Mouse (Mus musculus): Measurements from ENCODE around the gene Ehd4. TPM values are rescaled to one million over a fixed set of nuclear protein-coding genes. Genes with fewer than 3 reads are reported as not detected.

Gene Ehd4
- polyA plus RNA-seq, 1 experiment = 247 TPM

GRCm38 (mm10) chr2:120147999-120148398 lies 6.4 kb downstream of the Ehd4 start:
- Histone ChIP-seq H3K4me1 (ENCODE audit: control insufficient read depth, insufficient read depth, low read length) (peaks cover 10% of the 10 kb centered on the region), H3K4me3 (replicated peaks; ENCODE audit: extremely low read depth, low read depth, low read length) (peak overlapping the region; percentile 8)
- TF ChIP-seq CTCF (IDR thresholded peaks at IDR 0.05; ENCODE audit: insufficient read depth, low read length) (no peak), POLR2A (IDR thresholded peaks at IDR 0.05; ENCODE audit: borderline replicate concordance, extremely low read depth, low read depth, low read length) (no peak)
- no peak for DNase-seq
- 27% methylated on average over 3 of the region's 3 CpGs for WGBS

GRCm38 (mm10) chr2:120147364-120147763 lies 7.0 kb downstream of the Ehd4 start:
- Histone ChIP-seq H3K4me1 (ENCODE audit: control insufficient read depth, insufficient read depth, low read length) (peaks cover 13% of the 10 kb centered on the region), H3K4me3 (replicated peaks; ENCODE audit: extremely low read depth, low read depth, low read length) (no peak overlapping the region)
- no peak for TF ChIP-seq CTCF (IDR thresholded peaks at IDR 0.05; ENCODE audit: insufficient read depth, low read length)
- no peak for TF ChIP-seq POLR2A (IDR thresholded peaks at IDR 0.05; ENCODE audit: borderline replicate concordance, extremely low read depth, low read depth, low read length)
- DNase-seq = no peak
- 28% methylated on average over 2 of the region's 2 CpGs for WGBS

GRCm38 (mm10) chr2:120146543-120146942 lies 7.9 kb downstream of the Ehd4 start:
- no peak overlapping the region for H3K4me3 ChIP-seq (replicated peaks; ENCODE audit: extremely low read depth, low read depth, low read length)
- no peak for DNase-seq
- WGBS = 25% methylated on average over 2 of the region's 2 CpGs
- H3K4me1 ChIP-seq (ENCODE audit: control insufficient read depth, insufficient read depth, low read length) = peaks cover 14% of the 10 kb centered on the region
- no peak for TF ChIP-seq CTCF (IDR thresholded peaks at IDR 0.05; ENCODE audit: insufficient read depth, low read length)
- TF ChIP-seq POLR2A (IDR thresholded peaks at IDR 0.05; ENCODE audit: borderline replicate concordance, extremely low read depth, low read depth, low read length) = no peak

- WGBS = 72% methylated on average over 4 of the region's 4 CpGs
- TF ChIP-seq POLR2A (IDR thresholded peaks at IDR 0.05; ENCODE audit: borderline replicate concordance, extremely low read depth, low read depth, low read length) (no peak), CTCF (IDR thresholded peaks at IDR 0.05; ENCODE audit: insufficient read depth, low read length) (no peak)
- DNase-seq = no peak
- Histone ChIP-seq H3K4me3 (replicated peaks; ENCODE audit: extremely low read depth, low read depth, low read length) (no peak overlapping the region), H3K4me1 (ENCODE audit: control insufficient read depth, insufficient read depth, low read length) (peaks cover 28% of the 10 kb centered on the region)
These were observed 10.0 kb downstream of the Ehd4 start for GRCm38 (mm10) chr2:120144390-120144789.

GRCm38 (mm10) chr2:120142336-120142735 lies 12.1 kb downstream of the Ehd4 start:
- 34% methylated on average over 5 of the region's 5 CpGs for WGBS
- no peak for DNase-seq
- Histone ChIP-seq H3K4me3 (replicated peaks; ENCODE audit: extremely low read depth, low read depth, low read length) (no peak overlapping the region), H3K4me1 (ENCODE audit: control insufficient read depth, insufficient read depth, low read length) (peaks cover 34% of the 10 kb centered on the region)
- TF ChIP-seq CTCF (IDR thresholded peaks at IDR 0.05; ENCODE audit: insufficient read depth, low read length) = no peak
- no peak for TF ChIP-seq POLR2A (IDR thresholded peaks at IDR 0.05; ENCODE audit: borderline replicate concordance, extremely low read depth, low read depth, low read length)

- no peak for DNase-seq
- Histone ChIP-seq H3K4me3 (replicated peaks; ENCODE audit: extremely low read depth, low read depth, low read length) (no peak overlapping the region), H3K4me1 (ENCODE audit: control insufficient read depth, insufficient read depth, low read length) (peaks cover 39% of the 10 kb centered on the region)
- WGBS = 91% methylated on average over 1 of the region's 1 CpGs
- TF ChIP-seq POLR2A (IDR thresholded peaks at IDR 0.05; ENCODE audit: borderline replicate concordance, extremely low read depth, low read depth, low read length) (no peak), CTCF (IDR thresholded peaks at IDR 0.05; ENCODE audit: insufficient read depth, low read length) (no peak)
These were observed 12.7 kb downstream of the Ehd4 start for GRCm38 (mm10) chr2:120141671-120142070.

GRCm38 (mm10) chr2:120140326-120140725 lies 14.1 kb downstream of the Ehd4 start:
- Histone ChIP-seq H3K4me1 (ENCODE audit: control insufficient read depth, insufficient read depth, low read length) (peaks cover 43% of the 10 kb centered on the region), H3K4me3 (replicated peaks; ENCODE audit: extremely low read depth, low read depth, low read length) (no peak overlapping the region)
- no peak for DNase-seq
- TF ChIP-seq POLR2A (IDR thresholded peaks at IDR 0.05; ENCODE audit: borderline replicate concordance, extremely low read depth, low read depth, low read length) = no peak
- TF ChIP-seq CTCF (IDR thresholded peaks at IDR 0.05; ENCODE audit: insufficient read depth, low read length) = no peak
- 49% methylated on average over 5 of the region's 5 CpGs for WGBS

GRCm38 (mm10) chr2:120139091-120139490 lies 15.3 kb downstream of the Ehd4 start:
- H3K4me3 ChIP-seq (replicated peaks; ENCODE audit: extremely low read depth, low read depth, low read length) = no peak overlapping the region
- WGBS = 73% methylated on average over 1 of the region's 1 CpGs
- no peak for TF ChIP-seq CTCF (IDR thresholded peaks at IDR 0.05; ENCODE audit: insufficient read depth, low read length)
- no peak for TF ChIP-seq POLR2A (IDR thresholded peaks at IDR 0.05; ENCODE audit: borderline replicate concordance, extremely low read depth, low read depth, low read length)

GRCm38 (mm10) chr2:120137281-120137680 lies 17.1 kb downstream of the Ehd4 start:
- peaks cover 58% of the 10 kb centered on the region for H3K4me1 ChIP-seq (ENCODE audit: control insufficient read depth, insufficient read depth, low read length)
- no peak for TF ChIP-seq CTCF (IDR thresholded peaks at IDR 0.05; ENCODE audit: insufficient read depth, low read length)
- TF ChIP-seq POLR2A (IDR thresholded peaks at IDR 0.05; ENCODE audit: borderline replicate concordance, extremely low read depth, low read depth, low read length) = no peak
- WGBS = 48% methylated on average over 5 of the region's 5 CpGs

More at GRCm38 (mm10) chr2:120139091-120139490, 15.3 kb downstream of the Ehd4 start:
- no peak for DNase-seq
- H3K4me1 ChIP-seq (ENCODE audit: control insufficient read depth, insufficient read depth, low read length) = peaks cover 53% of the 10 kb centered on the region

GRCm38 (mm10) chr2:120134453-120135075 lies 19.8 kb downstream of the Ehd4 start:
- Histone ChIP-seq H3K4me3 (replicated peaks; ENCODE audit: extremely low read depth, low read depth, low read length) (no peak overlapping the region), H3K4me1 (ENCODE audit: control insufficient read depth, insufficient read depth, low read length) (peaks cover 59% of the 10 kb centered on the region)
- no peak for DNase-seq
- TF ChIP-seq CTCF (IDR thresholded peaks at IDR 0.05; ENCODE audit: insufficient read depth, low read length) (no peak), POLR2A (IDR thresholded peaks at IDR 0.05; ENCODE audit: borderline replicate concordance, extremely low read depth, low read depth, low read length) (no peak)

More at GRCm38 (mm10) chr2:120137281-120137680, 17.1 kb downstream of the Ehd4 start:
- DNase-seq = no peak
- H3K4me3 ChIP-seq (replicated peaks; ENCODE audit: extremely low read depth, low read depth, low read length) = no peak overlapping the region

Data from lung, adult 2 months (tissue).